Mouse (Mus musculus): Measurements from ENCODE around the gene Tsc22d1. TPM values are rescaled to one million over a fixed set of nuclear protein-coding genes. Genes with fewer than 3 reads are reported as not detected.

Tsc22d1 gene
- polyA plus RNA-seq, 1 experiment from 2014 or later: 343 TPM

DNA sequence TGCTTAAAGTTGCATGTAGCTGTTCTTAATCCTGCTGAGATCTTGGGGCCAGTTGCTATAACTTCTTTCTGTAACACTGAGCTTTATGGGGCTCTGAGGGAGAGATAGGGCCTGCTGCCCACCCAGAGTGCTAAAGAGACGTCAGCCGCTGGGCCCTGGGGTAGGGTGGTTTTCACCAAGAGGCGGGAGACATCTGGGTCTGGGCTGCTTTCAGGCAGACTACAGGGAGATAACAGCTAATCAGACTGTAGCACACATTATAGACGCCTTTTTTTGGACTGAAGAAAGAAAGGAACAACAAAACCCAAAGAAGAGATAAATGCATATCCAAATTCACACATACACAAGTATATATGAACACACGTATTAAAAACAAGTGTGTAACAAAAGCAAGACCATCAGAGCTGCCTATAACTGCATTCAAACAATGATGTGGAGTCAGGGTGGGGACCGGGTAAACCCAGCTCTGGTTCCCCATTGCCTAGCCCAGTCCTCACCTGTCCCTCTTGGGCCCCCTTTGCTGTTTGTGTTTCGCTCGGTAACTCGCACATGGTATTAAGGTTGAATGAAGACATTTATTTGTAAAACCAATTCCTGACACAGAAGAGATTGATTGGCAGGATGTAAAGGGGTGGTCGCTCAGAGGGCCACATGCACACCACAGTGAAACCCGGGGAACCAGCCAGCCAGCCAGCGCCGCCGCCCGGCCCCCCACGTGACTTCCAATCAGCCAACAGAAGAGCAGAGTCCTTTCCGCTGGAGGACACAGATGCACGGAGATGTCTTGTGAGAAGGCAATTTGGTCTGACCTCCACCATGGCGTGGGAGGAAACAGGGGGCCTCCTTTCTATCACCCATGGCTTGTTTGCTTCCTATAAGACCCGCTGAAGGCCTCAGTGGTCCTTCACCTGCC is 117.8 kb downstream of the Tsc22d1 start:
- Histone ChIP-seq H3K36me3 (no peaks in the 10 kb centered on the region), H3K27me3 (ENCODE audit: low read depth, poor library complexity, severe bottlenecking) (no peaks in the 10 kb centered on the region), H3K4me1 (peaks cover 81% of the 10 kb centered on the region), H3K27ac (peak overlapping the region; percentile 81), H3K4me3 (peak overlapping the region; percentile 30), H3K9me3 (replicated peaks) (no peaks in the 10 kb centered on the region)
- DNase-seq (ENCODE audit: low spot score): peak; percentile 81
- WGBS: 34% methylated on average over 20 of the region's 20 CpGs

DNA sequence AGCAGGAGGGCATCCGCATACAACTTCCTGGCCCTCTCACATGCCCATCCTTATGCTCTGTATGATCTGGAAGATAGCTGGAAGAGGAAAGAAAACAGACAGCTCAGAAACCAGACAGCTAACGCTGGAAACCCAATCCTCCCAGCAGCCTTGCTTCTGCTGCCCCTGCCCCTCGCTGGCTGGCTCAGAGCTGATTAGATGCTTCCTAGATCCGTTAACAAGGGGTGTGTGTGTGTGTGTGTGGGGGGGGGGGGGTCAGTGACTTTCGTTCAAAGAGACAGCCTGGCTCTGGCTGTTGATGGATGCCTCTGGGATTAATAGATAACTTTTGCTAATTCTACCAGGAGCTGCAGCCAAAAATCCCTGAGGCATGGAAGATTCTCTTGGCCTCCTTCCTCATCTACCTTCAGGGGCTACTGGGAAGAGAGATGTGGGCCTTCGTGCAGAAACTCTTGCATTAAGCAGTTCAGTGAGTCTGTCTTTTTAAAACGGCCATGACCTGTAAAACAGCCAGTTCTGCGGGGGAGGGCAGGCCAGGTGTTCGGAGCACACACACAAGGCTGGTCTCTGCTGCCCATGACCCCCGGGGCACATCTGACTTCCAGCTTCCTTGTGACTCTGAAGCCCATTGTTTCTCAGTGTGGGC is 118.5 kb downstream of the Tsc22d1 start:
- peak overlapping the region; percentile 30 for H3K4me3 ChIP-seq
- WGBS: 10% methylated on average over 10 of the region's 10 CpGs
- H3K27me3 ChIP-seq (ENCODE audit: low read depth, poor library complexity, severe bottlenecking): no peaks in the 10 kb centered on the region
- H3K27ac ChIP-seq: peak overlapping the region; percentile 81
- peak; percentile 73 for DNase-seq (ENCODE audit: low spot score)
- H3K36me3 ChIP-seq: no peaks in the 10 kb centered on the region
- H3K4me1 ChIP-seq: peaks cover 78% of the 10 kb centered on the region
- H3K9me3 ChIP-seq (replicated peaks): no peaks in the 10 kb centered on the region

GRCm38 (mm10) chr14:76535096-76535495 is 120.3 kb downstream of the Tsc22d1 start:
- 93% methylated on average over 1 of the region's 1 CpGs for WGBS
- H3K4me1 ChIP-seq: peaks cover 62% of the 10 kb centered on the region
- DNase-seq (ENCODE audit: low spot score): no peak
- H3K27ac ChIP-seq: no peak overlapping the region
- no peaks in the 10 kb centered on the region for H3K36me3 ChIP-seq
- no peaks in the 10 kb centered on the region for H3K9me3 ChIP-seq (replicated peaks)
- no peak overlapping the region for H3K4me3 ChIP-seq
- H3K27me3 ChIP-seq (ENCODE audit: low read depth, poor library complexity, severe bottlenecking): no peaks in the 10 kb centered on the region

- peak; percentile 38 for DNase-seq (ENCODE audit: low spot score)
- peak overlapping the region; percentile 74 for H3K27ac ChIP-seq
- peaks cover 55% of the 10 kb centered on the region for H3K4me1 ChIP-seq
Observed at GRCm38 (mm10) chr14:76536921-76537320, 122.2 kb downstream of the Tsc22d1 start.

DNA sequence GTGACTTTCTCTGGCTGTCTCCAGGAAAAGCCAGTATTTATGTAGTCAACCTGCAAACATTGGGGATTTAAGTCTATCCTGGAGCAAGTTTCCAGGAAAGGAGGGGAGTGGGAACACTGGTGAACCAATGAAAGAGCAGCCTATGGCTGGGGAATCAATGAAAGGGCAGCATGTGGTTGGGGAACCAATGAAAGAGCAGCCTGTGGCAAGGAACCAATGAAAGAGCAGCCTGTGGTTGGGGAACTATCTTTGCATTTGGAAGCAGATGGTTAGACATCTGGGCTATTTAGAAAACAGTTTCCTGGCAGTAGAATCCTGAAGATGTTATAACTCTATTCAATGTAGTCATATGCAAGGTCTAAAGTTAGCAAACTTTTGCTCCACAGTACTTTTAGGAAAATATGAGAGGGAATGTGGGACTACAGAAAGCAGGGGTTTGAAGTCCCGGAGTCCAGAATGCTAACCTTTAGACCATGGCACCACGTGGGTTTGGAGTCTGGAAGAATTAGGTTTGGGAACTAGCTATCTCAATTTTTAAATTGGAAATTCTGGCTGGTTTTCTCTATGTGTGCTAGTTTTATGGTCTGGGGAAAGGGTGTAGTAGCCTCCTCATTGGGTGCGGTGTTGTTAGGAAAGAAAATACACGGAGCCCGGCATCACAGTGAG is 125.4 kb downstream of the Tsc22d1 start:
- H3K27ac ChIP-seq: no peak overlapping the region

More at GRCm38 (mm10) chr14:76536921-76537320, 122.2 kb downstream of the Tsc22d1 start:
- 9% methylated on average over 6 of the region's 6 CpGs for WGBS
- H3K27me3 ChIP-seq (ENCODE audit: low read depth, poor library complexity, severe bottlenecking): no peaks in the 10 kb centered on the region
- no peak overlapping the region for H3K4me3 ChIP-seq
- H3K9me3 ChIP-seq (replicated peaks): no peaks in the 10 kb centered on the region
- H3K36me3 ChIP-seq: no peaks in the 10 kb centered on the region

DNA sequence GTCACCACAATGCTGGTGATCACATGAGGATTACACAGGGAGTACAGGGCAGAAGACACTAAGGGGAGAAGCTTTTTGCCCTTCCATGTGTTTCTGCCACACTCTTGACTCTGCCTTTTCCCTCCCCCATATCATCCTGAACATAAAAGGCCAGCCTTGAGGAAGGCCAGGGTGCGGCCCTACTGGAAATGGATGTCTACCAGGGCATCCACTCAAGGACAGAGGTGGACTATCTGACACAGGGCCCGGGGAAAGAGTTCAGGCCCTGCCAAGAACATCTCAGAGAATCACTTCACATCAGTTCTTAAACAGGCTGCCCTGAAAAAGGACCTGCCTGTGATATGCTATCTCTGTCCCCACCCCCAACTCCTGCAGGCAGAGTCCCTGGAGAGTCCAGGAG is 126.6 kb downstream of the Tsc22d1 start:
- Histone ChIP-seq H3K4me3 (no peak overlapping the region), H3K4me1 (peaks cover 27% of the 10 kb centered on the region), H3K27ac (peak overlapping the region; percentile 1; the same call in 1 of the 2 replicates), H3K27me3 (ENCODE audit: low read depth, poor library complexity, severe bottlenecking) (no peaks in the 10 kb centered on the region), H3K9me3 (replicated peaks) (no peaks in the 10 kb centered on the region), H3K36me3 (no peaks in the 10 kb centered on the region)
- DNase-seq (ENCODE audit: low spot score): no peak
- WGBS: 63% methylated on average over 2 of the region's 2 CpGs

More for the DNA sequence above, 125.4 kb downstream of the Tsc22d1 start:
- Histone ChIP-seq H3K4me1 (peaks cover 30% of the 10 kb centered on the region), H3K36me3 (no peaks in the 10 kb centered on the region), H3K9me3 (replicated peaks) (no peaks in the 10 kb centered on the region), H3K27me3 (ENCODE audit: low read depth, poor library complexity, severe bottlenecking) (no peaks in the 10 kb centered on the region), H3K4me3 (no peak overlapping the region)
- 95% methylated on average over 5 of the region's 5 CpGs for WGBS
- DNase-seq (ENCODE audit: low spot score): no peak

DNA sequence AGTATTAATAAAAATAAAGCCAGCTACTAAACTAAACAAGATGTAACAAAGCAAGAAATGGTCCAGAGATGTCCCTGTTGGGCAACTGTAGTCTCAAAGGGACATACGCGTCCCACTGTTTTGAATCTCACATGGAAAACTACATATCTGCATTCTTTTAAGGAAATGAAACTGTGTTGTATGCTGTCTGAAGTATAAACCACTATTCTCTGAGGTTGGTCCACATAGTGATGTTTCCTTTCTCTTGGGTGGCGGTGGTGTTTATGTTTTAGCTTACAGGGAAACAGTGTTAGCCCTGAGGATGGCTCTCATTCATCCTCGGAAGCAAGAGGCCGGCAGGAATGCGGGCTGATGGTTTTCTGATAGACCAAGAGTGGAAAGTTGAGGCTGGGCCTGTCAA is 129.4 kb downstream of the Tsc22d1 start:
- WGBS: 88% methylated on average over 6 of the region's 6 CpGs
- no peaks in the 10 kb centered on the region for H3K9me3 ChIP-seq (replicated peaks)
- no peak overlapping the region for H3K27ac ChIP-seq
- H3K4me3 ChIP-seq: no peak overlapping the region
- peaks cover 11% of the 10 kb centered on the region for H3K4me1 ChIP-seq
- H3K36me3 ChIP-seq: 0 out of 2 replicates have a peak, but pooled peaks cover 5% of the 10 kb centered on the region
- no peaks in the 10 kb centered on the region for H3K27me3 ChIP-seq (ENCODE audit: low read depth, poor library complexity, severe bottlenecking)
- no peak for DNase-seq (ENCODE audit: low spot score)

DNA sequence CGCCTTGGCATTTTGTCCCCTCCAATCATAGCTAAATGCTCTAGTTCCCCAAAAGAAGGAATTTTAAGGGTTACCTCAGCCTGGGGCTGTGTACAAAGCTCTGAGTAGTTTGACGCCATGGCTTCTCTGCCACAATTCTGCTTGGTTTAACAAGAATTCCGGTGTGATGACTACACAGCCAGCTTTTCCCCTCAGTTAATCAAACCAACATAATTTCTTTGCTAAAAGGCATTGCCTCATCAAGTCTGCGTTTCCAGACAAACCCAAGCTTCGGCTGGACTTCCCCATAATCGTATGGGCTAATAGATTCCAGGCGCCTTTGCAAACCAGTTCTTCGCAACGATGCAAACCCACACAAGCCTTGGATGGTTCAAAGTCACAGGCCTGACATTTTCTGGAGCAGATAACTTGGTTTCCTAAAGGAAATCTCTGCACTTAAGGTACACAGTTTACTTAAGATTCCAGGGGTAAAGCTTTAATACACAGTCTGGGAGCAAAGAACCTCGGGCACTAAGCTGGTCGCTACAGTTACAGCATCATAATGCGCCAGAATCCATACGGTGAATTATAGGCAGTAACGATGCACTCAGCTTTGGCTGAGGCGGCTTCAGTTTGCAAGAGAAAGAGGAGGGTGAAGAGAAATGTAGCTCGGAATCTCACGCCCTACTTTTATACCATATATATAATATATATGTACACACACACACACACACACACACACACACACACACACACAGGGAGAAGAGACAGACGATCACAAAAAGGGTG is 140.7 kb downstream of the Tsc22d1 start:
- Histone ChIP-seq H3K36me3 (no peaks in the 10 kb centered on the region), H3K27me3 (ENCODE audit: low read depth, poor library complexity, severe bottlenecking) (0 out of 2 replicates have a peak, but pooled peaks cover 10% of the 10 kb centered on the region), H3K4me3 (peak overlapping the region; percentile 77), H3K4me1 (peaks cover 41% of the 10 kb centered on the region), H3K27ac (peak overlapping the region; percentile 95), H3K9me3 (replicated peaks) (no peaks in the 10 kb centered on the region)
- peak; percentile 50 for DNase-seq (ENCODE audit: low spot score)
- 46% methylated on average over 18 of the region's 18 CpGs for WGBS

DNA sequence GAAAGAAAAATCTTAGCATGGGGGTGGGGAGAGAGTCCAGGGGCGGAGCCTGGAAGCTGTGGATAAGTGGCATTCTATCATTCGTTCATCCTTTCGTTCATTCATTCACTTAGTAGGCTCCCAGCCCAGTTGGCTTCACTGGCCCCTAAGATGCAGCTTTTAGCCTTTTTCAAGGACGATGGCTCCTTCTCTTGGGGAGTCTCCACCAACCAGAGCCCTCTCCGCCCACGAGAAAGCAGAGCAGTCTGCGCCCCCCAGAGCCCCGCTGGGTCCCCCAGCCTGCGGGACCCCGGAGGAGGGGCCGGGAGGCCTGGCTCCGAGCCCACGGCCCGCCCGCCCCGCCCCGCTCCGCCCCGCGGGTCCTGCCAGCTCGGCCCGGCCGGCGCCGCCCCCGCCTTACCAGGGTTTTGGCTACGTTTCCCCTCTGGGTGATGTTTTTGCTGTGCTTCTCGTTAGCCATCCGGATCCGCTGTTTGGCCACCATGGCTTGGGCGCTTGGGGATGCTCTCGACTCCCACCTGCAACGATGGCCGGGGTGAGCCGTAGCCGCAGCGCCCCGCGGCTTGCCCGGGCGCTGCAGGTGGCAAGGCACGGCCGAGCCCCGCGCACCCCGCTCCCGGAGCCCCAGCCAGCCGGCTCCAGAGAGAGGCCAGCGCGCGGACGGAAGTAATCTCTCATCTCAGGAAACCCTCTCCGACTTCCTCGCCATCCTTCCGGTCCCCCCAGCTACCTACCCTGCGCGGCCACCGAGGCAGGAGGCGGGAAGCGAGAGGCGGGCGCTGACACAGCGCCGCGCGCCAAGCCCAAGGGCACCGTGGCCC is 141.5 kb downstream of the Tsc22d1 start:
- Histone ChIP-seq H3K4me3 (peak overlapping the region; percentile 77), H3K9me3 (replicated peaks) (no peaks in the 10 kb centered on the region), H3K27me3 (ENCODE audit: low read depth, poor library complexity, severe bottlenecking) (0 out of 2 replicates have a peak, but pooled peaks cover 10% of the 10 kb centered on the region), H3K4me1 (peaks cover 41% of the 10 kb centered on the region), H3K27ac (peak overlapping the region; percentile 95), H3K36me3 (no peaks in the 10 kb centered on the region)
- peak; percentile 76 for DNase-seq (ENCODE audit: low spot score)
- WGBS: under 1% methylated on average over 66 of the region's 67 CpGs

- Histone ChIP-seq H3K27me3 (ENCODE audit: low read depth, poor library complexity, severe bottlenecking) (0 out of 2 replicates have a peak, but pooled peaks cover 10% of the 10 kb centered on the region), H3K4me1 (peaks cover 41% of the 10 kb centered on the region), H3K36me3 (no peaks in the 10 kb centered on the region), H3K4me3 (peak within 1 kb of the TSS; percentile 77), H3K27ac (peak within 1 kb of the TSS; percentile 95), H3K9me3 (replicated peaks) (no peaks in the 10 kb centered on the region)
- DNase-seq (ENCODE audit: low spot score): no peak
- 8% methylated on average over 17 of the region's 17 CpGs for WGBS
Observed at GRCm38 (mm10) chr14:76556852-76557208, 142.1 kb downstream of the Tsc22d1 start, which contains the start of gene Serp2. Gene Serp2, minus strand, starts transcription at chr14:76556889.
